Mouse (Mus musculus) hindbrain, embryonic 15.5 days (tissue): Measurements from ENCODE around the gene Mgst3. TPM values are rescaled to one million over a fixed set of nuclear protein-coding genes. Genes with fewer than 3 reads are reported as not detected.

Experiments used
- ATAC-seq: fragments of 200-750 bp; cut with Nextera tagmentation; 2 replicates; pipeline ENCODE4 v1.8.0; 2017; ENCODE audit warnings: low read depth, moderate number of reproducible peaks, moderate TSS enrichment; ENCODE audit not compliant: low FRiP score
- H3K27ac ChIP-seq: fragments of 300-500 bp; sonication (generic); replicated peaks from 2 replicates; pipeline ENCODE4 v1.5.1; 2015; ENCODE audit warnings: mild to moderate bottlenecking, inconsistent platforms
- H3K27me3 ChIP-seq: fragments of 300-500 bp; sonication (generic); 2 replicates; pipeline ENCODE4 v1.6.1; 2015; ENCODE audit warnings: control low read depth, inconsistent platforms
- H3K36me3 ChIP-seq: fragments of 300-500 bp; sonication (generic); 2 replicates; pipeline ENCODE4 v1.6.1; 2015; ENCODE audit warnings: control low read depth, inconsistent platforms
- H3K4me1 ChIP-seq: fragments of 300-500 bp; sonication (generic); replicated peaks from 2 replicates; pipeline ENCODE4 v1.6.1; 2015; ENCODE audit warnings: control low read depth, inconsistent platforms
- H3K4me2 ChIP-seq: fragments of 300-500 bp; sonication (generic); 2 replicates; pipeline ENCODE4 v1.6.1; 2015; ENCODE audit warnings: moderate library complexity, mild to moderate bottlenecking, inconsistent platforms
- H3K4me3 ChIP-seq: fragments of 300-500 bp; sonication (generic); 2 replicates; pipeline ENCODE4 v1.5.1; 2015; ENCODE audit warnings: mild to moderate bottlenecking, inconsistent platforms
- H3K9ac ChIP-seq: fragments of 300-500 bp; sonication (generic); 2 replicates; pipeline ENCODE4 v1.6.1; 2015; ENCODE audit warnings: inconsistent platforms
- H3K9me3 ChIP-seq: fragments of 300-500 bp; sonication (generic); 2 replicates; pipeline ENCODE4 v1.6.1; 2016; ENCODE audit warnings: control low read depth, inconsistent platforms
- WGBS: fragments of 180-500 bp; shearing (Covaris S2); methylation state at CpG from one replicate; pipeline ENCODE4 v1.1.7; 2015; 5-methylcytosine and 5-hydroxymethylcytosine counted together
- polyA plus RNA-seq: library from polyadenylated mRNA; unstranded; fragments of >200 nt; fragmentation: Nextera tagmentation; extraction: Ambion mirVana; gene quantifications from 2 replicates; pipeline ENCODE4 v1.2.1, GENCODE M21; 2015

The Mgst3 gene
- polyA plus RNA-seq, 1 experiment from 2014 or later = 178 TPM

- Histone ChIP-seq H3K4me1 (no peaks in the 10 kb centered on the region), H3K36me3 (peaks cover 20% of the 10 kb centered on the region), H3K27me3 (no peaks in the 10 kb centered on the region), H3K4me2 (no peak overlapping the region), H3K27ac (no peak overlapping the region), H3K9me3 (no peaks in the 10 kb centered on the region), H3K4me3 (no peak overlapping the region), H3K9ac (no peak overlapping the region)
- 22% methylated on average over 15 of the region's 15 CpGs for WGBS
- ATAC-seq = peak; percentile 46; the same call in 1 of the 2 replicates
Measured at GRCm38 (mm10) chr1:167374003-167374784, 19.4 kb downstream of the Mgst3 start.

DNA sequence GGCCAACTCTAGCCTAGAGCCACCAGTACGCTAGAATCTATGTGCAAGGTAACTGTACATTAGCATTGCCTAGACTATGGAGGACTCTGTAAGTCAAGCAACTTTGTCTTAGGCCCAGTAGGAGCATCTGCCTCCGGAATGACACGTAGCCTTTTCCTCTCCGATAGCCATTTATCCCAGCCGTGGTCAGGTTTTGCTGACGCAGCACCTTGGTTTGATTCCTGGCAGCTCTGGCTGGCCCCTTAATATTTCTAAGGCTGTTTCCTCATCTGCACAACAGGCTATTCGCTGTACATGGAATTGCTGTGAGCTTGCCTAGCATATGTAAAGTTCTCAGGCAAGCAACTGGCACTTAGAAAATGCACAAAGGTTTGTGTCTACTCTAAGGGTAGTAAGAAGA, 20.9 kb downstream of the Mgst3 start:
- WGBS = 93% methylated on average over 7 of the region's 7 CpGs
- Histone ChIP-seq H3K4me3 (no peak overlapping the region), H3K27ac (no peak overlapping the region), H3K4me1 (no peaks in the 10 kb centered on the region), H3K9me3 (no peaks in the 10 kb centered on the region), H3K9ac (no peak overlapping the region), H3K36me3 (peaks cover 20% of the 10 kb centered on the region), H3K4me2 (no peak overlapping the region), H3K27me3 (no peaks in the 10 kb centered on the region)
- no peak for ATAC-seq

DNA sequence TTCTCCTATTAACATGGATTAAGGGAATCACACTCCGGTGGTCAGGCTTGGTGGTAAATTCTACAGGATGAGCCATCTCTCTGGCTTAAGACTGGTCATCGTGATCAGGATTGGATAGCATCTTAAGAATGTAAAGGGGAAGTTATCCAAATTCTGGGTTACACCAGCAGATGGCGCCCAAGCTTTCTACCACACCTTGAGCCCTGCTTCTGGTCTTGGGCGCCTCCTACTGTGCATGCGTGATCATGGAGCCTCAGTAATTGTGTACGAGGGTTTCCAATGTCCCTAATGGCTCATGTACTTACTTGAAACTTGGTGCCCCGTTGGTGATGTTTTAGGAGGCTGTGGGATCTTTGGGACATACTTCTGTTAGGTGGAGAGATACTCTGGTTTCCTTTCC, 23.7 kb downstream of the Mgst3 start:
- no peak overlapping the region for H3K9ac ChIP-seq
- H3K36me3 ChIP-seq = peaks cover 14% of the 10 kb centered on the region
- no peaks in the 10 kb centered on the region for H3K27me3 ChIP-seq
- no peak overlapping the region for H3K4me3 ChIP-seq
- 15% methylated on average over 7 of the region's 7 CpGs for WGBS
- no peaks in the 10 kb centered on the region for H3K4me1 ChIP-seq
- H3K27ac ChIP-seq = no peak overlapping the region
- H3K9me3 ChIP-seq = no peaks in the 10 kb centered on the region
- 0 out of 2 replicates have a peak, but pooled peaks have one; percentile 39 for ATAC-seq
- no peak overlapping the region for H3K4me2 ChIP-seq

DNA sequence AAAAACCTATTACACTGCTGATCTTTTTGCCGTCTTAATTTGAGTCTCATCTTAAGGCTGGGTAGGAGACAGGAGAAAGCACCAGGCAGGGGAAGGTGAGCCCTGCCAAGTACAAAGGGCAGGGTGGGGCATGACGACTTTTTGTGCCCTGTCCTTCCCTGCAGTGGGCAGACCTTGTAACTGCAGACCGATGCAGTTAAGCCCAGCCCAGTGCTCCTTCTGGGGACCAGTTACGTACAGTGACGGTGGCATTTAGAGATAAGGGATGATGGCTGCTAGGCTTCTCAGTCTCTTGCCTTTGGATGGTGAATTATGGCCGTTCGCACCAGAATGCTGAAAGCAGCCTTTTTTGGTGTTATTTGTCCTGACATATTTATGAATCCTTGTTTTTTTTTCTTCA, 25.1 kb downstream of the Mgst3 start:
- ATAC-seq = no peak
- Histone ChIP-seq H3K4me1 (no peaks in the 10 kb centered on the region), H3K4me3 (no peak overlapping the region), H3K4me2 (no peak overlapping the region), H3K9ac (no peak overlapping the region), H3K27me3 (no peaks in the 10 kb centered on the region), H3K9me3 (no peaks in the 10 kb centered on the region), H3K36me3 (peaks cover 14% of the 10 kb centered on the region), H3K27ac (no peak overlapping the region)
- WGBS = 87% methylated on average over 7 of the region's 7 CpGs

DNA sequence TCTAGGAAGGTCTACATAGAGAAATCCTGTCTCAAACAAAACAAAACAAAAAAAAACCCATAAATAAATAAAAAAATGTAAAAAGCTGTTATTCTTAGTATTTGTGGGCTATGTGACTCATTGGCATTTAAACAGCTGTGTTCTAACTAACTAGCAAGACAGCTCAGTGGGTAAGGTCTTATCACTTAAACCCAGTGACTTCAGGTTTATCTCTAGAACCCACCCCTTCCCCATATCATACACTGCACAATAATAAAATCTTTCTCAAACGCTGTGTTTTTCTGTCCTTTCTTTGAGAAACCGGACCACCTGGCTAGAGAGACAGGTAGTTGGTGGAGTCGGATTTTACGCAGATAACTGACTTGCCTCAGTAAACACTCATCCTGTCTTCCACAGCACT, 25.6 kb downstream of the Mgst3 start:
- Histone ChIP-seq H3K9ac (no peak overlapping the region), H3K27me3 (no peaks in the 10 kb centered on the region), H3K36me3 (peaks cover 14% of the 10 kb centered on the region), H3K4me3 (no peak overlapping the region), H3K27ac (no peak overlapping the region), H3K4me2 (no peak overlapping the region), H3K9me3 (no peaks in the 10 kb centered on the region), H3K4me1 (no peaks in the 10 kb centered on the region)
- WGBS = 96% methylated on average over 4 of the region's 4 CpGs
- no peak for ATAC-seq

GRCm38 (mm10) chr1:167366621-167367020, 27.0 kb downstream of the Mgst3 start:
- WGBS = 93% methylated on average over 6 of the region's 6 CpGs

DNA sequence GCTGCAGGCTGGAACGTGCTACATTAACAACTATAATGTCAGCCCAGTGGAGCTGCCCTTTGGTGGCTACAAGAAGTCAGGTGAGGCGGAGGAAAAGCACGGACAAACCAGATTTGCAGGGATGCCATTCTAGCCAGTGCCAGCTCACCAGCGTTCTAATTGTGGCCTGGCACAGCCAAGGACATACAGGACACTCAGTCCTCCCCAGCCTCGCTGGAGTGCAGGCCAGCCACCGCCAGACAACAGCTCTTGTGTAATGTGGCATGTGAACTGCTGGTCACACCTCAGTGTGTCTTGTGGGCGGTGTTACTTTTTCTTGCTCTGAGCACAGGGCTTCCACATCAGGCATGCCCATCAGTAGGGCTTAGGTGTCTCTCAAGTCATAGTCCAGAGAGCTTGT, 27.8 kb downstream of the Mgst3 start:
- Histone ChIP-seq H3K9ac (no peak overlapping the region), H3K36me3 (peaks cover 9% of the 10 kb centered on the region), H3K27ac (no peak overlapping the region), H3K4me2 (no peak overlapping the region), H3K4me3 (no peak overlapping the region), H3K9me3 (no peaks in the 10 kb centered on the region), H3K4me1 (no peaks in the 10 kb centered on the region), H3K27me3 (no peaks in the 10 kb centered on the region)
- WGBS = 94% methylated on average over 7 of the region's 7 CpGs
- no peak for ATAC-seq

More at GRCm38 (mm10) chr1:167366621-167367020, 27.0 kb downstream of the Mgst3 start:
- Histone ChIP-seq H3K4me3 (no peak overlapping the region), H3K4me2 (no peak overlapping the region), H3K27ac (no peak overlapping the region), H3K36me3 (peaks cover 9% of the 10 kb centered on the region), H3K27me3 (no peaks in the 10 kb centered on the region), H3K9me3 (no peaks in the 10 kb centered on the region), H3K4me1 (no peaks in the 10 kb centered on the region), H3K9ac (no peak overlapping the region)
- ATAC-seq = no peak

DNA sequence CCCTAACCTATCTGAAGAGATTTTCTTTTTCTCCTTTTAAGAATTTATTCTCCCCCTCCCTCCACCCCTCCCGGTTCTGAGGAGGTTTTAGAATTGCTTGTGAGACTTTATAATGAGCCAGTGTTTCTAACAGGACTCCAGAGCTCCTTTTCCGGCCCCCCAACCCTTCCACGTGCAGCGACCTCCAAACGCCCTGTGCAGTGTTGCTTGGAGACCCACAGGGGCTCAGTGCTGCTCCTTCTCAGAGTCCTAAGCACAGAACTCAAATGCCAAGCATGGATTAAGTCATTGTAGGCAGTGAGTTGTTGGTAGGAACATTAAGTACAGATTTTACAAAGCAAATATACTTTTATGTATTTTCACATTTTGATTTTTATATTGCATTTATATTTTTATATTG, 30.3 kb downstream of the Mgst3 start:
- Histone ChIP-seq H3K9me3 (no peaks in the 10 kb centered on the region), H3K27me3 (no peaks in the 10 kb centered on the region), H3K9ac (no peak overlapping the region), H3K27ac (no peak overlapping the region), H3K4me2 (no peak overlapping the region), H3K4me1 (no peaks in the 10 kb centered on the region), H3K4me3 (no peak overlapping the region), H3K36me3 (peaks cover 9% of the 10 kb centered on the region)
- ATAC-seq = no peak
- WGBS = 44% methylated on average over 5 of the region's 5 CpGs

GRCm38 (mm10) chr1:167362819-167363218, 30.8 kb downstream of the Mgst3 start:
- Histone ChIP-seq H3K4me1 (no peaks in the 10 kb centered on the region), H3K27me3 (no peaks in the 10 kb centered on the region), H3K27ac (no peak overlapping the region), H3K9me3 (no peaks in the 10 kb centered on the region), H3K36me3 (peaks cover 9% of the 10 kb centered on the region), H3K9ac (no peak overlapping the region), H3K4me2 (no peak overlapping the region), H3K4me3 (no peak overlapping the region)
- ATAC-seq = no peak
- WGBS = 80% methylated on average over 4 of the region's 4 CpGs

DNA sequence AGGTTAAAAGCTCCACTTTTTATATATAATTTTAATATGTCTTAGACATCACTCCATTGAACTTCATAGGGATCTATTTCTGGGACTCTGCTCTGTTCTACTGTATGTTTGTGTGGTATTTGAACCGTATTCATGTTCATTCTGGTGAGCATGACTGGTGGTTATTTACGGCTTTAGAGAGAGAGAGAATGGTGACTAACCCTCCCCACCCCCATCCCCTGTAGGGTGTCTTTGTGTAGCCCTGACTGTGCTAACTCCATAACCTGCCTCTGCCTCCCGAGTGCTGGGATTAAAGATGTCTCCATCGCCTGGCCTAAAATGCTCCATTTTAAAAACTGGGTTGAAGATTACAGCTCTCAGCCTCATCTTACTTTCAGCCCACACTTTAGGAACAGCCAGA, 33.4 kb downstream of the Mgst3 start:
- 51% methylated on average over 4 of the region's 4 CpGs for WGBS
- no peak for ATAC-seq
- Histone ChIP-seq H3K9ac (no peak overlapping the region), H3K4me3 (no peak overlapping the region), H3K9me3 (no peaks in the 10 kb centered on the region), H3K4me1 (no peaks in the 10 kb centered on the region), H3K36me3 (peaks cover 22% of the 10 kb centered on the region), H3K27ac (no peak overlapping the region), H3K27me3 (no peaks in the 10 kb centered on the region), H3K4me2 (no peak overlapping the region)

DNA sequence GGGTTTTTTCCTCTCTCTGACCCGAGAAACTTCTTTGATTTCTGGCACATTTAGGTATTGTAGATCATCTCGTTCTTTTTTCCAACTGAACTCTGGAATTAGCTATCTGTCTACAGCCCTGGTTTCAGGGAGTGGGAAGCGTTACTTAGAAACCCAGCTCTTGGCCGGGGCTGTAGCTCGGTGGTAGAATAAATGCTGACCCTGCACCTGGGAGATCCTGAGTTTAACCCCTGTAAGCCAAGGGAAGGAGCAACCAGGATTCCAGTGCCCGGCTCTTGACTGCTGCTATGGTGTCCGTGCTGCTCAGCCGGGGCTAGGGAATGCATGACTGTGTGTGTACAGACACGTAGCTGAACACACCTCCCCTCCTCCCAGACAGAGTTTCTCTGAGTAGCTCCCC, 34.9 kb downstream of the Mgst3 start:
- WGBS = 83% methylated on average over 9 of the region's 9 CpGs
- Histone ChIP-seq H3K27ac (no peak overlapping the region), H3K9me3 (no peaks in the 10 kb centered on the region), H3K36me3 (peaks cover 22% of the 10 kb centered on the region), H3K27me3 (no peaks in the 10 kb centered on the region), H3K4me3 (no peak overlapping the region), H3K4me1 (no peaks in the 10 kb centered on the region), H3K9ac (no peak overlapping the region), H3K4me2 (no peak overlapping the region)
- no peak for ATAC-seq

- no peaks in the 10 kb centered on the region for H3K9me3 ChIP-seq
- H3K9ac ChIP-seq = no peak overlapping the region
- ATAC-seq = no peak
- no peaks in the 10 kb centered on the region for H3K27me3 ChIP-seq
- peaks cover 19% of the 10 kb centered on the region for H3K36me3 ChIP-seq
- no peak overlapping the region for H3K4me2 ChIP-seq
- H3K4me1 ChIP-seq = no peaks in the 10 kb centered on the region
- H3K4me3 ChIP-seq = no peak overlapping the region
- 95% methylated on average over 9 of the region's 9 CpGs for WGBS
- no peak overlapping the region for H3K27ac ChIP-seq
Measured at GRCm38 (mm10) chr1:167357387-167357786, 36.3 kb downstream of the Mgst3 start.

GRCm38 (mm10) chr1:167352403-167352802, 41.2 kb downstream of the Mgst3 start:
- Histone ChIP-seq H3K36me3 (peaks cover 17% of the 10 kb centered on the region), H3K4me1 (peaks cover 9% of the 10 kb centered on the region; the same call in 1 of the 2 replicates), H3K4me3 (no peak overlapping the region), H3K9me3 (no peaks in the 10 kb centered on the region), H3K4me2 (no peak overlapping the region), H3K27me3 (no peaks in the 10 kb centered on the region), H3K27ac (no peak overlapping the region), H3K9ac (no peak overlapping the region)
- no peak for ATAC-seq
- 92% methylated on average over 14 of the region's 14 CpGs for WGBS
